Mouse (Mus musculus) intestine, embryonic 14.5 days (tissue): Measurements from ENCODE around the gene Babam2. TPM values are rescaled to one million over a fixed set of nuclear protein-coding genes. Genes with fewer than 3 reads are reported as not detected.
A peak's percentile ranks its signal among the peaks of the same experiment; 100 is the strongest.

Source experiments
- ATAC-seq: fragments of 200-750 bp; cut with Nextera tagmentation; replicated peaks from 2 replicates; pipeline ENCODE4 v1.8.0; 2017; ENCODE audit warnings: low read depth, moderate number of reproducible peaks, moderate TSS enrichment, moderate library complexity; ENCODE audit not compliant: low FRiP score, low TSS enrichment
- DNase-seq: peaks from one replicate; pipeline ENCODE4 v3.0.0-alpha.2; 2018; ENCODE audit warnings: low spot score
- H3K27ac ChIP-seq: fragments of 300-500 bp; sonication (generic); 2 replicates; pipeline ENCODE4 v1.5.1; 2014; ENCODE audit warnings: low read depth, mild to moderate bottlenecking, control low read depth
- H3K27me3 ChIP-seq: fragments of 300-500 bp; sonication (generic); replicated peaks from 2 replicates; pipeline ENCODE4 v1.6.1; 2014; ENCODE audit warnings: low read length, control low read depth; ENCODE audit not compliant: control insufficient read depth, insufficient read depth
- H3K36me3 ChIP-seq: fragments of 300-500 bp; sonication (generic); 2 replicates; pipeline ENCODE4 v1.6.1; 2014; ENCODE audit warnings: low read length, control low read depth; ENCODE audit not compliant: control insufficient read depth, insufficient read depth
- H3K4me1 ChIP-seq: fragments of 300-500 bp; sonication (generic); replicated peaks from 2 replicates; pipeline ENCODE4 v1.6.1; 2014; ENCODE audit warnings: low read length, control low read depth, mixed read lengths; ENCODE audit not compliant: control insufficient read depth, insufficient read depth
- H3K4me2 ChIP-seq: fragments of 300-500 bp; sonication (generic); 2 replicates; pipeline ENCODE4 v1.6.1; 2014; ENCODE audit warnings: low read length
- H3K4me3 ChIP-seq: fragments of 300-500 bp; sonication (generic); 2 replicates; pipeline ENCODE4 v1.5.1; 2014; ENCODE audit warnings: low read depth, low read length, control low read depth, mixed read lengths
- H3K9ac ChIP-seq: fragments of 300-500 bp; sonication (generic); 2 replicates; pipeline ENCODE4 v1.6.1; 2014; ENCODE audit warnings: mild to moderate bottlenecking, low read length
- H3K9me3 ChIP-seq: fragments of 300-500 bp; sonication (generic); 2 replicates; pipeline ENCODE4 v1.6.1; 2016; ENCODE audit warnings: low read length, control low read depth; ENCODE audit not compliant: control insufficient read depth
- WGBS: fragments of 180-500 bp; shearing (Covaris S2); extraction: QIAGEN DNeasy Blood & Tissue Kit; methylation state at CpG from one replicate; pipeline ENCODE4 v1.1.7; 2014; 5-methylcytosine and 5-hydroxymethylcytosine counted together
- polyA plus RNA-seq: library from polyadenylated mRNA; unstranded; fragments of >200 nt; fragmentation: Nextera tagmentation; extraction: Ambion mirVana; gene quantifications from 2 replicates; pipeline ENCODE4 v1.2.1, GENCODE M21; 2014

The Babam2 gene
- polyA plus RNA-seq, 1 experiment from 2014 or later: 43.5 TPM

GRCm38 (mm10) chr5:31918566-31918965 is 221.1 kb downstream of the Babam2 start:
- H3K4me2 ChIP-seq: no peak overlapping the region
- H3K9ac ChIP-seq: no peak overlapping the region
- ATAC-seq (no peak), DNase-seq (no peak)
- H3K27ac ChIP-seq: no peak overlapping the region
- H3K9me3 ChIP-seq: no peaks in the 10 kb centered on the region
- H3K4me1 ChIP-seq: peaks cover 14% of the 10 kb centered on the region
- no peak overlapping the region for H3K4me3 ChIP-seq
- 85% methylated on average over 4 of the region's 4 CpGs for WGBS
- H3K36me3 ChIP-seq: no peaks in the 10 kb centered on the region
- H3K27me3 ChIP-seq: no peaks in the 10 kb centered on the region

DNA sequence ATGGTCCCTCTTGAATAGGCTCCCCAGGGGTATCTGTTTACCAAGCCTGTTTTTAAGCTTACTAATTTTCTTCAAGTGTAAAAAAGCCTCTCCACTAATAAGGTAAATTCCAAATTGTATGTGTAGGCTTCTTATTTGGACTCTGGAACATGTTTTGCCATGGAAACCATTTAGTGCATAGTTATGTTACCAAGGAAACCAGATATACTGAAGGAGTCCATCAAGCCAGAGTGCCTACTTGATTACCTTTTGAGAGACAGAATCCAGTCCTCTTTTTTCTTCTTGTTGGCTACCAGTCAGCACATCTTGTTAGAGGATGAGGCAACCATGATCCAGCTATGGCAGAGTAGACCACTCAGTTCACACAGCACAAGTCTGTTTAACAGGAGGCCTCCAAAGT is 222.6 kb downstream of the Babam2 start:
- Histone ChIP-seq H3K9ac (no peak overlapping the region), H3K9me3 (no peaks in the 10 kb centered on the region), H3K36me3 (no peaks in the 10 kb centered on the region), H3K4me1 (peaks cover 14% of the 10 kb centered on the region), H3K27me3 (no peaks in the 10 kb centered on the region), H3K4me2 (no peak overlapping the region), H3K4me3 (no peak overlapping the region), H3K27ac (no peak overlapping the region)
- DNase-seq (no peak), ATAC-seq (no peak)

GRCm38 (mm10) chr5:31920890-31921289 is 223.4 kb downstream of the Babam2 start:
- WGBS: 21% methylated on average over 1 of the region's 1 CpGs
- H3K4me2 ChIP-seq: no peak overlapping the region
- no peak overlapping the region for H3K9ac ChIP-seq
- H3K27ac ChIP-seq: no peak overlapping the region
- no peaks in the 10 kb centered on the region for H3K9me3 ChIP-seq
- no peaks in the 10 kb centered on the region for H3K36me3 ChIP-seq
- no peak for DNase-seq
- no peak for ATAC-seq
- H3K4me3 ChIP-seq: no peak overlapping the region
- H3K27me3 ChIP-seq: no peaks in the 10 kb centered on the region
- peaks cover 12% of the 10 kb centered on the region for H3K4me1 ChIP-seq

DNA sequence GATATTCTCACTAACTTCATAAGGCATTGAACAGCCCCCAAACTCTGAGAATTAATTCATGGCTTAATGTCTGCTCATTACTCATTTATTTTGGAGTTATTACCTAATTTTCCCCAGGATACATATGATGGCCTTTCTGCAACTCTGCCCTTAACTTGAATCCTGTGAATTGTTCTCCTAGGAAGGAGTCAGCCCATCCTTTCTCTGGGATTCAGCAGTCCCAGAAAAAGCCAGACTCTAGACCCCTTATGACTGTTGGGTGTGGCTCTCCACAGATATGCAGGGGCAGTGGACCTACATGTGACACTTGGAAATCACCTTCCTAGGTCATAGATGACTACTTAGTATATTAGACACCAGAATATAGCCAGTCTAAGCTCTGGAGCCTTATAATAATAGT is 226.6 kb downstream of the Babam2 start:
- no peak overlapping the region for H3K27ac ChIP-seq
- H3K4me2 ChIP-seq: no peak overlapping the region
- DNase-seq: no peak

DNA sequence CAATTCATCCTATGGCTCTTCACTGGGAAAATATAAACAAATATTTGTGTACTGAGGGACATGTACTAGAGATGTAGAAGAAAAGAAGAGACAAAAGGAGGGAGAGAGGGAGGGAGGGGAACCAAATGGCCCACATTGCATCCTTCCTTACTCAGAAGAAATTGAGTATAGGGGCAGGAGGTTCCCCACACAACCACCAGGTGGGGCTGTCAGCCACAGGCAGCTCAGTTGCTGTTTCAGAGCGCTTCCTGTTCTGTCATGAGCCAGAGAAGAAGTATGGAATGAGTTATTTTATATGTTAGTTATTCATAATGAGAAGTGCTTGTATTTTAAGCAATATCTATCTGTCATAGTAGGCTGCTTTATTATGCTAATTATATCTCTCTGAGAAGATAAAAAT is 229.1 kb downstream of the Babam2 start:
- H3K4me3 ChIP-seq: no peak overlapping the region
- ATAC-seq: no peak
- no peak overlapping the region for H3K27ac ChIP-seq
- H3K36me3 ChIP-seq: no peaks in the 10 kb centered on the region
- no peaks in the 10 kb centered on the region for H3K27me3 ChIP-seq
- H3K9me3 ChIP-seq: 0 out of 2 replicates have a peak, but pooled peaks cover 3% of the 10 kb centered on the region
- H3K9ac ChIP-seq: no peak overlapping the region
- DNase-seq: no peak
- H3K4me2 ChIP-seq: no peak overlapping the region
- WGBS: 80% methylated on average over 1 of the region's 1 CpGs
- no peaks in the 10 kb centered on the region; the same call in 1 of the 2 replicates for H3K4me1 ChIP-seq

More for the DNA sequence above, 226.6 kb downstream of the Babam2 start:
- Histone ChIP-seq H3K27me3 (no peaks in the 10 kb centered on the region), H3K9me3 (0 out of 2 replicates have a peak, but pooled peaks cover 3% of the 10 kb centered on the region), H3K9ac (no peak overlapping the region), H3K4me3 (no peak overlapping the region), H3K36me3 (no peaks in the 10 kb centered on the region), H3K4me1 (peaks cover 8% of the 10 kb centered on the region)
- no peak for ATAC-seq

DNA sequence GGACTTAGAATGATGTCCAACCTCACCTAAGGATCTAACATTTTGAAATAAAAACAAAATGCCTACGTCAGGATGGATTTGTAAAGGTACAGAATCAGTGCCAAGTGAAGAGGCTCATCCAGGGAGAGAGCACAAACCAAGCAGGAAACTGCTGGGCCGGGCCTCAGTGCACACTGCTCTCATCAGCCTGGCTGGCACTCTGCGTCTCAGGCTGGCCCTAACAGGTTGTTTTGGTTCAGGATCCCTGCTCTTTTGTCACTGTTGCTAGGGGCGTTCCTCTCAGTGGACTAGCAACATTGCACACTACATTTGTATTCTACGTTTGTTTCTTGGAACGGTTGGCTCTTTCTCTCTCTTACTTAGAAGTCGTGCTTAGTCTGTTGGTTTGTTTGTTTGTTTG is 231.5 kb downstream of the Babam2 start:
- H3K27me3 ChIP-seq: no peaks in the 10 kb centered on the region
- 0 out of 2 replicates have a peak, but pooled peaks cover 3% of the 10 kb centered on the region for H3K9me3 ChIP-seq
- 83% methylated on average over 7 of the region's 7 CpGs for WGBS
- no peak overlapping the region for H3K27ac ChIP-seq
- H3K4me1 ChIP-seq: no peaks in the 10 kb centered on the region; the same call in 1 of the 2 replicates
- DNase-seq: no peak
- ATAC-seq: no peak
- H3K4me2 ChIP-seq: no peak overlapping the region
- H3K4me3 ChIP-seq: no peak overlapping the region
- no peaks in the 10 kb centered on the region for H3K36me3 ChIP-seq
- no peak overlapping the region for H3K9ac ChIP-seq

GRCm38 (mm10) chr5:31931127-31931625 is 233.7 kb downstream of the Babam2 start:
- no peak for ATAC-seq
- 72% methylated on average over 8 of the region's 8 CpGs for WGBS
- H3K36me3 ChIP-seq: no peaks in the 10 kb centered on the region
- H3K27me3 ChIP-seq: no peaks in the 10 kb centered on the region
- 0 out of 2 replicates have a peak, but pooled peaks cover 3% of the 10 kb centered on the region for H3K9me3 ChIP-seq
- no peak for DNase-seq
- H3K9ac ChIP-seq: no peak overlapping the region
- H3K4me3 ChIP-seq: no peak overlapping the region
- no peak overlapping the region for H3K4me2 ChIP-seq
- H3K27ac ChIP-seq: no peak overlapping the region
- peaks cover 4% of the 10 kb centered on the region; the same call in 1 of the 2 replicates for H3K4me1 ChIP-seq

- no peaks in the 10 kb centered on the region for H3K36me3 ChIP-seq
- peaks cover 4% of the 10 kb centered on the region; the same call in 1 of the 2 replicates for H3K4me1 ChIP-seq
- H3K27ac ChIP-seq: no peak overlapping the region
- no peaks in the 10 kb centered on the region for H3K27me3 ChIP-seq
- H3K4me3 ChIP-seq: no peak overlapping the region
- no peak overlapping the region for H3K9ac ChIP-seq
- 0 out of 2 replicates have a peak, but pooled peaks cover under 1% of the 10 kb centered on the region for H3K9me3 ChIP-seq
- 77% methylated on average over 1 of the region's 1 CpGs for WGBS
- ATAC-seq: no peak
- no peak overlapping the region for H3K4me2 ChIP-seq
- no peak for DNase-seq
These were observed 234.2 kb downstream of the Babam2 start for GRCm38 (mm10) chr5:31931637-31932036.

DNA sequence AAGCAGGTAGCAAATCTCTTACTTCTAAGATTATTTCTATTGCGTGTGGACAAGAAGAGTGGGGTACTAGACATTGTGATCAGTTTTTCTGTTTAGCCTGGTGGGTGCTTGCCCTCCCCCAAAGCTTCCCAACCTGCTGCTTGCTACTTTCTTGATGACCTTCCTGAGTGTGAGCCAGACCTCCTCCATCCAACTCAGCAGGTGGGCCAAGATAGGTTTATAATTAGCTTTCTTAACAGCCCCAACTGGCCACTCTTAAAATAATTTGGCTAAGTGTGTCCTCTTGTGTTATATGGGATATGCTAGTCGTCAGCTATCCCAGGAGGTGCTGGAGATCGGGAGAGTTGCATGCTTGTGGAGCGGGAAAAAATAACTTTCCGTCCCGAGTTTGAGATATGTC is 235.8 kb downstream of the Babam2 start:
- H3K27ac ChIP-seq: 0 out of 2 replicates have a peak overlapping the region, but pooled peaks have one; percentile 7
- WGBS: 60% methylated on average over 6 of the region's 6 CpGs
- H3K9me3 ChIP-seq: no peaks in the 10 kb centered on the region
- ATAC-seq: no peak
- DNase-seq: no peak
- no peaks in the 10 kb centered on the region for H3K36me3 ChIP-seq
- peaks cover 4% of the 10 kb centered on the region; the same call in 1 of the 2 replicates for H3K4me1 ChIP-seq
- H3K9ac ChIP-seq: no peak overlapping the region
- H3K4me2 ChIP-seq: no peak overlapping the region
- no peaks in the 10 kb centered on the region for H3K27me3 ChIP-seq
- H3K4me3 ChIP-seq: no peak overlapping the region
